Mouse (Mus musculus) heart, embryonic 12.5 days (tissue): ENCODE results near the gene Dpp9. TPM values are rescaled to one million over a fixed set of nuclear protein-coding genes. Genes with fewer than 3 reads are reported as not detected.
A peak's percentile ranks its signal among the peaks of the same experiment; 100 is the strongest.

Experiments
- ATAC-seq: fragments of 200-750 bp; cut with Nextera tagmentation; 2 replicates; pipeline ENCODE4 v1.8.0; 2017; ENCODE audit warnings: moderate TSS enrichment, moderate library complexity; ENCODE audit not compliant: insufficient number of reproducible peaks, low FRiP score
- H3K27ac ChIP-seq: fragments of 300-500 bp; sonication (generic); 2 replicates; pipeline ENCODE4 v1.5.1; 2016; ENCODE audit warnings: mild to moderate bottlenecking, moderate library complexity; ENCODE audit not compliant: poor library complexity, severe bottlenecking
- H3K27me3 ChIP-seq: fragments of 300-500 bp; sonication (generic); replicated peaks from 2 replicates; pipeline ENCODE4 v1.6.1; 2016; ENCODE audit warnings: mild to moderate bottlenecking, moderate library complexity
- H3K36me3 ChIP-seq: fragments of 300-500 bp; sonication (generic); 2 replicates; pipeline ENCODE4 v1.6.1; 2016; ENCODE audit warnings: mild to moderate bottlenecking, moderate library complexity
- H3K4me1 ChIP-seq: fragments of 300-500 bp; sonication (generic); replicated peaks from 2 replicates; pipeline ENCODE4 v1.6.1; 2016; ENCODE audit warnings: mild to moderate bottlenecking
- H3K4me2 ChIP-seq: fragments of 300-500 bp; sonication (generic); 2 replicates; pipeline ENCODE4 v1.6.1; 2016; ENCODE audit warnings: mild to moderate bottlenecking, moderate library complexity
- H3K4me3 ChIP-seq: fragments of 300-500 bp; sonication (generic); 2 replicates; pipeline ENCODE4 v1.5.1; 2016; ENCODE audit warnings: mild to moderate bottlenecking
- H3K9ac ChIP-seq: fragments of 300-500 bp; sonication (generic); 2 replicates; pipeline ENCODE4 v1.6.1; 2016; ENCODE audit warnings: mild to moderate bottlenecking, moderate library complexity
- H3K9me3 ChIP-seq: fragments of 300-500 bp; sonication (generic); replicated peaks from 2 replicates; pipeline ENCODE4 v1.6.1; 2016; ENCODE audit warnings: mild to moderate bottlenecking, moderate library complexity
- WGBS: fragments of 180-500 bp; shearing (Covaris S2); methylation state at CpG from one replicate; pipeline ENCODE4 v1.1.7; 2016; 5-methylcytosine and 5-hydroxymethylcytosine counted together
- polyA plus RNA-seq: library from polyadenylated mRNA; unstranded; fragments of >200 nt; fragmentation: Nextera tagmentation; extraction: Ambion mirVana; gene quantifications from 2 replicates; pipeline ENCODE4 v1.2.1, GENCODE M21; 2016

The Dpp9 gene
- polyA plus RNA-seq, 1 experiment from 2014 or later: 27.8 TPM

- no peak overlapping the region for H3K4me3 ChIP-seq
- H3K4me1 ChIP-seq: 0 out of 2 replicates have a peak, but pooled peaks cover 5% of the 10 kb centered on the region
- no peak overlapping the region for H3K4me2 ChIP-seq
- WGBS: 58% methylated on average over 10 of the region's 10 CpGs
- ATAC-seq: no peak
- no peak overlapping the region for H3K27ac ChIP-seq
- H3K36me3 ChIP-seq: no peaks in the 10 kb centered on the region
- peaks cover 14% of the 10 kb centered on the region for H3K27me3 ChIP-seq
- no peaks in the 10 kb centered on the region for H3K9me3 ChIP-seq
- H3K9ac ChIP-seq: no peak overlapping the region
These were observed 11.2 kb upstream of the Dpp9 start for GRCm38 (mm10) chr17:56229943-56230342.

GRCm38 (mm10) chr17:56226566-56226965 is 7.9 kb upstream of the Dpp9 start:
- Histone ChIP-seq H3K27me3 (peaks cover 11% of the 10 kb centered on the region; the same call in 1 of the 2 replicates), H3K36me3 (no peaks in the 10 kb centered on the region), H3K9me3 (no peaks in the 10 kb centered on the region), H3K4me1 (no peaks in the 10 kb centered on the region), H3K4me3 (no peak overlapping the region), H3K9ac (no peak overlapping the region), H3K4me2 (no peak overlapping the region), H3K27ac (no peak overlapping the region)
- ATAC-seq: no peak
- WGBS: 70% methylated on average over 3 of the region's 3 CpGs

DNA sequence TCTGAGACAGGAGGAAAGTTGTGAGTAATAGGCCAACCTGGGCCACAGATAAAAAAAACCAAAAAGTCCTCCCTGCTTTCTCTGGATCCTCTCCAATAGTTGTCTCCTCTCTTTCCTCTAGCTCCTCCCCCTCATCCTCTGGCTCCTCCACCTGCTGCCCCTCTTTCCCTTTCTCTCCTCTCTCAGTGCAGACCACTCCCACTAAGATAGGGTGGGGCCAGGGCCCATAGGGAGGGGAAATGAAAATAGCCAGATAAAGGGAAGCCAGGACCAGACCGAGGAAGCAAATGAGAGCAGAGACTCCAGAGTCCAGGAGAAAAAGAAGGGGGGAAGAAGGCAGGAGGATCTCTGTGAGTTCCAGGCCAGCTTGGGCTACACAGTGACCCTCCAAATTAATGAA is 6.2 kb upstream of the Dpp9 start:
- Histone ChIP-seq H3K27ac (no peak overlapping the region), H3K27me3 (peaks cover 11% of the 10 kb centered on the region; the same call in 1 of the 2 replicates), H3K4me1 (no peaks in the 10 kb centered on the region), H3K9me3 (no peaks in the 10 kb centered on the region), H3K4me3 (no peak overlapping the region), H3K4me2 (no peak overlapping the region), H3K9ac (no peak overlapping the region), H3K36me3 (no peaks in the 10 kb centered on the region)
- ATAC-seq: no peak
- 23% methylated on average over 1 of the region's 1 CpGs for WGBS

DNA sequence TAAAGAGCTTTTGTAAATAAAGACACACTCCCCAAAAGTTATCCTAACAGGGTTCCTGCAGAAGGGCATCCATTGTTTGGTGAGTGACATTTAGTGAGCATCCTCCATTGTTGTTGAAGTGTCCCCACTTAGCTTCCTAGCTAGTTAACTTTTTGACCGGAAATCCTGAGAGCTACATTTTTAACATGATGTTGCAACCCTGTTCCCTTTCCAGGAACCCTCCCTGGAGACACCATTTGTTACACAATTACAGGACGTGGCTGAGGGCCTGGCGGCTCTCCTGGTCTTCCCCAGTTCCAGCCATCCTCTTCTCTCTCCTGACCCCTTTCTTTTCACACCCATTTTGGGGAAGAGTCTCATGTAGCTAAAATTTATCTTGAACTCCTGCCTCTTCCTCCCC is 1.1 kb upstream of the Dpp9 start:
- ATAC-seq: no peak
- no peaks in the 10 kb centered on the region for H3K9me3 ChIP-seq
- no peak overlapping the region for H3K27ac ChIP-seq
- 47% methylated on average over 3 of the region's 3 CpGs for WGBS
- H3K36me3 ChIP-seq: peaks cover 10% of the 10 kb centered on the region
- no peak overlapping the region for H3K4me2 ChIP-seq
- peaks cover 23% of the 10 kb centered on the region for H3K4me1 ChIP-seq
- 0 out of 2 replicates have a peak, but pooled peaks cover 3% of the 10 kb centered on the region for H3K27me3 ChIP-seq
- no peak overlapping the region for H3K9ac ChIP-seq
- no peak overlapping the region for H3K4me3 ChIP-seq

DNA sequence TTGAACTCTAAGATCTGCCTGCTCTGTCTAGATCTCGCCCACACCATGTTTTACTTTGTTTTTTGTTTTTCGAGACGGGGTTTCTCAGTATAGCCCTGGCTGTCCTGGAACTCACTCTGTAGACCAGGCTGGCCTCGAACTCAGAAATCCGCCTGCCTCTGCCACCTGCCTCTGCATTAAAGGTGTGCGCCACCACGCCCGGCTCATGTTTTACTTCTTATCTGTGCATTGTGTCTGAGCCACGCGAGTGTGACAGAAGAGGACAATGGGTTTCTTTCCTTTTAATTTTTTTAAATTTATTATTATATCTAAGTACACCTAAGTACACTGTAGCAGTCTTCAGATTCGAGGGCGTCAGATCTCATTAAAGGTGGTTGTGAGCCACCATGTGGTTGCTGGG is 546 bp upstream of the Dpp9 start:
- 0 out of 2 replicates have a peak, but pooled peaks cover 3% of the 10 kb centered on the region for H3K27me3 ChIP-seq
- peak overlapping the region; percentile 72 for H3K27ac ChIP-seq
- H3K4me1 ChIP-seq: peaks cover 23% of the 10 kb centered on the region
- H3K9me3 ChIP-seq: no peaks in the 10 kb centered on the region
- H3K4me3 ChIP-seq: peak overlapping the region; percentile 98
- peak overlapping the region; percentile 97 for H3K9ac ChIP-seq
- ATAC-seq: no peak
- peak overlapping the region; percentile 81 for H3K4me2 ChIP-seq
- H3K36me3 ChIP-seq: peaks cover 10% of the 10 kb centered on the region
- WGBS: 39% methylated on average over 12 of the region's 12 CpGs

- H3K9ac ChIP-seq: peak overlapping the region; percentile 97
- WGBS: 64% methylated on average over 13 of the region's 13 CpGs
- H3K27me3 ChIP-seq: 0 out of 2 replicates have a peak, but pooled peaks cover 2% of the 10 kb centered on the region
- H3K36me3 ChIP-seq: peaks cover 10% of the 10 kb centered on the region
- H3K4me1 ChIP-seq: peaks cover 29% of the 10 kb centered on the region
- H3K4me3 ChIP-seq: peak overlapping the region; percentile 98
- ATAC-seq: no peak
- H3K4me2 ChIP-seq: peak overlapping the region; percentile 81
- H3K27ac ChIP-seq: no peak overlapping the region
- H3K9me3 ChIP-seq: no peaks in the 10 kb centered on the region
These were observed 1.0 kb downstream of the Dpp9 start for GRCm38 (mm10) chr17:56217670-56218069.

DNA sequence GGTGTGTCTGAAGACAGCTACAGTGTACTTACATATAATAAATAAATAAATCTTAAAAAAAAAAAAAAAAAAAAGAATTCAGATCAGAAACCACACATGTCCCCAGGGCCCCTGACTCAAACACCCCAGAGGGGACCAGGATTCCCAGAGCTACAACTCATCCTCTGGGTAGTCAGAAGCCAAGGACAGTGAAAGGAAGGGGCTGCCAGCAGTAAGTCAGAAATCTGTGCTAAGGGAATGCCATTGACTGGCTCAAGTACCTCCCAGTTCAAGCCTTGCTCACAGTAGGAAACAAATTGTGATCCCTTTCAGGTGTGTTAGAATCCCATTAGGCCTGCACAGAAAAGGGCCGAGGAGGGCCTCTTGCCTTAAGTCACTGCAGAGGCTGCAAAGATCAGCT is 4.5 kb downstream of the Dpp9 start:
- H3K4me3 ChIP-seq: no peak overlapping the region
- H3K9me3 ChIP-seq: no peaks in the 10 kb centered on the region
- 74% methylated on average over 1 of the region's 1 CpGs for WGBS
- H3K36me3 ChIP-seq: peaks cover 38% of the 10 kb centered on the region
- H3K4me1 ChIP-seq: peaks cover 30% of the 10 kb centered on the region
- no peaks in the 10 kb centered on the region for H3K27me3 ChIP-seq
- no peak overlapping the region for H3K4me2 ChIP-seq
- ATAC-seq: no peak
- H3K9ac ChIP-seq: no peak overlapping the region
- H3K27ac ChIP-seq: no peak overlapping the region

DNA sequence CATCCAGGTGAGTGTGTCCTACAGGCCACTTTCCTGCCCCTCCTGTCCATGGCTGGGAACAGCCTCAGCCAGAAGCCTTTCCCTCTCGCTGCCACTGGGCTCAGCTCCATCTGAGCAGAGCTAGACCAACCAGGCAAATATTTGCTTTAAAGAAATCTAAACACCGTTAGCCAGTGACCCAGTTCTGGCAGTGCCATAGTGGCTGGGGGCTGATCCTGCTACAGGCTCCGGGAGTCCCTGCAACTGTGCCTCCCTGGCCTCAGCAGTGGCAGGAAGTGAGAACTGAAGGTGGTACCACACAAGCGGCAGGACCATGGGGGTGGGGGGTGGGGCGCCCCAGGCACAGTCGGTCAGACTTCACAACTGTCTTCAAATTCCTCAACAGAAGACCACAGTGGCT is 6.0 kb downstream of the Dpp9 start:
- H3K4me1 ChIP-seq: peaks cover 25% of the 10 kb centered on the region
- no peaks in the 10 kb centered on the region for H3K9me3 ChIP-seq
- H3K4me2 ChIP-seq: no peak overlapping the region
- no peak overlapping the region for H3K9ac ChIP-seq
- no peaks in the 10 kb centered on the region for H3K27me3 ChIP-seq
- 64% methylated on average over 6 of the region's 6 CpGs for WGBS
- no peak for ATAC-seq
- H3K4me3 ChIP-seq: no peak overlapping the region
- H3K27ac ChIP-seq: no peak overlapping the region
- peaks cover 53% of the 10 kb centered on the region for H3K36me3 ChIP-seq

GRCm38 (mm10) chr17:56211090-56211489 is 7.6 kb downstream of the Dpp9 start:
- no peak overlapping the region for H3K9ac ChIP-seq

GRCm38 (mm10) chr17:56208821-56209220 is 9.9 kb downstream of the Dpp9 start:
- no peak overlapping the region for H3K27ac ChIP-seq
- H3K4me2 ChIP-seq: no peak overlapping the region
- no peak overlapping the region for H3K4me3 ChIP-seq
- H3K27me3 ChIP-seq: no peaks in the 10 kb centered on the region
- peaks cover 82% of the 10 kb centered on the region for H3K36me3 ChIP-seq
- peaks cover 7% of the 10 kb centered on the region; the same call in 1 of the 2 replicates for H3K4me1 ChIP-seq
- no peaks in the 10 kb centered on the region for H3K9me3 ChIP-seq
- no peak overlapping the region for H3K9ac ChIP-seq
- ATAC-seq: no peak
- WGBS: 87% methylated on average over 3 of the region's 3 CpGs

More at GRCm38 (mm10) chr17:56211090-56211489, 7.6 kb downstream of the Dpp9 start:
- H3K4me1 ChIP-seq: peaks cover 9% of the 10 kb centered on the region
- H3K27me3 ChIP-seq: no peaks in the 10 kb centered on the region
- H3K36me3 ChIP-seq: peaks cover 69% of the 10 kb centered on the region
- H3K27ac ChIP-seq: no peak overlapping the region
- 74% methylated on average over 2 of the region's 2 CpGs for WGBS
- H3K9me3 ChIP-seq: no peaks in the 10 kb centered on the region
- ATAC-seq: no peak
- no peak overlapping the region for H3K4me3 ChIP-seq
- H3K4me2 ChIP-seq: no peak overlapping the region

DNA sequence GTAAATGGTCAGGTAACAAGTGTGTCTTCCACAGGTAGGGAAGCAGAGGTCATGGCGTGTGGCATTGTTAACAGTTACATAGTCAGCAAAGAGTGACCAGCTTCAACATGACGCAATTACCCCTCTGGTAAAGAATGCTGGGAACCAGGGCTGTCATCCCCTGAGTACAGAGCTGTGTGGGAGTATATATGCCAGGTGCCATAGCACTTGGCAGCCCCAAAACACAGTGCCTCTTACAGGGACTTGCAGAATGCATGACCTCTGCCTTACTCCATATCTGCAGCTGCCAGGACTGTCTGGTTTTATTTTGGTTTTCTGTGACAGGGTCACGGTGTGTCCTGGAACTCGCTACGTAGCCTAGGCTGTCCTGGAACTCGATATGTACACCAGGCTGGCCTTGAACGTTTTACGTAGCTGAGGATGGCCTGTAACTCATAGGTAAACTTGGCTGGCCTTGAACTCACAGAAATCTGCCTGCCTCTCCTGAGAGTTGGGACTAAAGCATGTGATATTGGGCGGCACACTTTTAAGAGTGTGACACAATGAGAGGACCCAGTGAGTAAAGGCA is 10.7 kb downstream of the Dpp9 start:
- Histone ChIP-seq H3K27ac (no peak overlapping the region), H3K27me3 (no peaks in the 10 kb centered on the region), H3K4me2 (no peak overlapping the region), H3K4me3 (no peak overlapping the region), H3K9me3 (no peaks in the 10 kb centered on the region), H3K9ac (no peak overlapping the region), H3K4me1 (peaks cover 5% of the 10 kb centered on the region; the same call in 1 of the 2 replicates), H3K36me3 (peaks cover 89% of the 10 kb centered on the region)
- ATAC-seq: no peak
- WGBS: 85% methylated on average over 9 of the region's 9 CpGs
